Mouse (Mus musculus): ENCODE results near the gene Anpep. TPM values are rescaled to one million over a fixed set of nuclear protein-coding genes. Genes with fewer than 3 reads are reported as not detected.
A peak's percentile ranks its signal among the peaks of the same experiment; 100 is the strongest.

The Anpep gene
- polyA plus RNA-seq, 1 experiment from 2014 or later: 9.7 TPM

DNA sequence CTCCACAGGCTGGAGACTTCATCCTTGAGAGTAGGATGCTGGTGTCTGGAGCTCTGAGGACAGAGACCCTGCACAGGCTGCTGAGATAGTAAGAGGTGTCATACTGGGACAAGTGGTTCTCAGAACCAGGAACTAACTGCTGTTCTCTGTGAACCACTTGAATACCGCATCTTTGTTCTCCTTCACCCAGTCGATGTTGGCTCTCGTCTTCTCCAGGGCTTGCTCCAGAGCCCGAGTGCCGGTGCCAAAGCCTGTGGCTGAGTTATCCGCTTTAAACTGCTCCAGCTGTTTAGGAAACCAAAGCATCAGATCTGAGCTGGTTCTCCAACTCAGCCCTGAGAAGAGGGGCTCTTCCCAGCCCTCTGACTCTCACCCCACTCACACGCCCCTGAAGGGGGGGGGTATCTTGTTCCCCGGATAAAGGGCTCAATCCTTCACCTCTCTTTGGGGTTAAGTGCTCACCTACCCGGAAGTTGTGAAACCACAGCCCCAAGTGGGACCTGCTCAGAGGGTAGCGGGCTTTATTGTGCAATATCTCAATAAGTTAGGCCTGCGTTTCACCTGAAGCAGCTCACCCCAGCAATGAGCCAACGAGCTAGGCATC lies 38.7 kb downstream of the Anpep start:
- Histone ChIP-seq H3K4me3 (no peak overlapping the region), H3K27me3 (ENCODE audit: low read depth, poor library complexity, severe bottlenecking) (peaks cover 43% of the 10 kb centered on the region), H3K27ac (no peak overlapping the region), H3K36me3 (peaks cover 33% of the 10 kb centered on the region), H3K9me3 (replicated peaks) (no peaks in the 10 kb centered on the region), H3K4me1 (peaks cover 18% of the 10 kb centered on the region; the same call in 1 of the 2 replicates)
- WGBS: 85% methylated on average over 12 of the region's 12 CpGs
- no peak for DNase-seq (ENCODE audit: low spot score)

DNA sequence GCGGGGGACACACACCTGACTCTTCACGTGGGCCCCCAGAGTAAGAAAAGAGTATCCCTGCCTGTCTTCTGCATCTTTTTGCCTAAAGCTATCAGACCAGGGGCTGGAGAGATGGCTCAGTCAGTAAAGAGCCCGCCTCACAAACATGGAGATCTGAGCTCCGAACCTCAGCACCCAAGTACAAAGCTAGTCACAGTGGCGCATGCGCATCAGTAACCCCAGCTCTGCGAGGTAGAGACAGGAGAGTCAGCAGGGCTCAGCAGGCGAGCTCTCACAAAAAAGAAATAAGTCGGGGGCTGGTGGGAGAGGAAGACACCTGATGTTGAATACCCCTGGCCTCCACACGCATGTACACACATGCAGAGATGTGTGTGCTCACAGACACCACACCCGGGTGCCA lies 40.9 kb downstream of the Anpep start:
- WGBS: 47% methylated on average over 11 of the region's 11 CpGs
- Histone ChIP-seq H3K27ac (no peak overlapping the region), H3K4me1 (peaks cover 18% of the 10 kb centered on the region; the same call in 1 of the 2 replicates), H3K9me3 (replicated peaks) (no peaks in the 10 kb centered on the region), H3K36me3 (peaks cover 11% of the 10 kb centered on the region), H3K27me3 (ENCODE audit: low read depth, poor library complexity, severe bottlenecking) (peaks cover 49% of the 10 kb centered on the region), H3K4me3 (no peak overlapping the region)
- no peak for DNase-seq (ENCODE audit: low spot score)

DNA sequence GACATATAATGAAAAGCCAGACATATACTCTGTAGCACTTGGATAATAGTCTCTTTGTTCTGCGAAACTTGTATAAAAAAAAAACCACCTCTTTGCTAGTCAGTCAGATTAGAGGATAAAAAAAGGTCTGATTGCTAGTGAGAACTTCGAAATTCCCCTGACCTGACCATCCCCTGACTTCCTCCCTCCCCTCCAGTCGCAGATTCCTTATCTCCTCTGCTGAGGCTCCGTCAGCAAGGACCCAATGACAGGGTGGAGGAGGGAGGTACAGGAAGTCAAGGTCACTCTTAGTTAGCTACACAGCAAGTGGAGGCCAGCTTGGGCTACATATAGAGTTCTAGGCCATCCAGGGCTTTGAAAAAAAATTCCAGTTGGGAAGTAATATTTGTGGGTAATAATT lies 41.3 kb downstream of the Anpep start:
- H3K27ac ChIP-seq: no peak overlapping the region
- DNase-seq (ENCODE audit: low spot score): no peak
- H3K4me3 ChIP-seq: no peak overlapping the region
- no peaks in the 10 kb centered on the region for H3K9me3 ChIP-seq (replicated peaks)
- peaks cover 18% of the 10 kb centered on the region; the same call in 1 of the 2 replicates for H3K4me1 ChIP-seq
- WGBS: 38% methylated on average over 4 of the region's 4 CpGs
- H3K27me3 ChIP-seq (ENCODE audit: low read depth, poor library complexity, severe bottlenecking): peaks cover 49% of the 10 kb centered on the region
- peaks cover 6% of the 10 kb centered on the region; the same call in 1 of the 2 replicates for H3K36me3 ChIP-seq

DNA sequence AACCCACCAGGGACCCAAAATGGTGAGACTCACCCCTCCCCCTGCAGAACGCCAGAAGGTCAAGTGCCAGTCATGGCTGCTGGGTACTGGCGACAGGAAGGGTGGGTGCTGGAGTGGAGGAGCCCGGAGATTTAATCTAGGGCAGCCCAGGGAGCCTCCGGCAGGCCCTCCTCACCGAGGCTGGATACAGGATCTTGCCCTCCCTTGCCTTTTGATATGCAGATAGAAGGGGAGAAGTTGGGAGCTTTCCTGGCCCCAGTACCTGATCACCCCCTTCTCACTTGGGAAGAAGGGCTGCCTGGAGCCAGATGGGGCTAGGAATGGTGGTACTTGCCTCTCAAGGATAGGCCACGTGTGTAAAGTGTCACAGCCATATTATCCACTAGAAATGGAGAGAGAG lies 42.5 kb downstream of the Anpep start:
- no peaks in the 10 kb centered on the region for H3K36me3 ChIP-seq
- H3K4me3 ChIP-seq: no peak overlapping the region
- DNase-seq (ENCODE audit: low spot score): no peak
- peaks cover 49% of the 10 kb centered on the region for H3K27me3 ChIP-seq (ENCODE audit: low read depth, poor library complexity, severe bottlenecking)
- H3K4me1 ChIP-seq: peaks cover 18% of the 10 kb centered on the region; the same call in 1 of the 2 replicates
- 2% methylated on average over 6 of the region's 6 CpGs for WGBS
- H3K9me3 ChIP-seq (replicated peaks): no peaks in the 10 kb centered on the region
- H3K27ac ChIP-seq: no peak overlapping the region

DNA sequence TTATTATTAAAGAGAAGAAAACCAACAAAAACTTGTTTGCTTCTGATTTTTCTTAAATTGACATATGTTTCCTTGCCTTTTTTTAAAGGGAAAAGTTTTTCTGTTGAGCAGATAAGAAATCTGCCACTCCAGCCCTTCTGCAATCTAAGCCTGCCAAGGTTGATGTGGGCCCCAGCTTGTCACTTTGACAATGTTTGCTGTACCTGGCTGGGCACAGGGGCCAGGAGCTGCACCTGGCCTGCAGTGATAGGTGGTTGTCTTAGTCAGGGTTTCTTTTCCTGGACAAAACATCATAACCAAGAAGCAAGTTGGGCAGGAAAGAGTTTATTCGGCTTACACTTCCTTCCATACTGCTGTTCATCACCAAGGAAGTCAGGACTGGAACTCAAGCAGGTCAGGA lies 47.5 kb downstream of the Anpep start:
- peaks cover 56% of the 10 kb centered on the region for H3K27me3 ChIP-seq (ENCODE audit: low read depth, poor library complexity, severe bottlenecking)
- no peak overlapping the region for H3K4me3 ChIP-seq
- 94% methylated on average over 1 of the region's 1 CpGs for WGBS
- no peaks in the 10 kb centered on the region for H3K36me3 ChIP-seq
- H3K9me3 ChIP-seq (replicated peaks): no peaks in the 10 kb centered on the region
- DNase-seq (ENCODE audit: low spot score): no peak
- no peak overlapping the region for H3K27ac ChIP-seq
- peaks cover 18% of the 10 kb centered on the region for H3K4me1 ChIP-seq

DNA sequence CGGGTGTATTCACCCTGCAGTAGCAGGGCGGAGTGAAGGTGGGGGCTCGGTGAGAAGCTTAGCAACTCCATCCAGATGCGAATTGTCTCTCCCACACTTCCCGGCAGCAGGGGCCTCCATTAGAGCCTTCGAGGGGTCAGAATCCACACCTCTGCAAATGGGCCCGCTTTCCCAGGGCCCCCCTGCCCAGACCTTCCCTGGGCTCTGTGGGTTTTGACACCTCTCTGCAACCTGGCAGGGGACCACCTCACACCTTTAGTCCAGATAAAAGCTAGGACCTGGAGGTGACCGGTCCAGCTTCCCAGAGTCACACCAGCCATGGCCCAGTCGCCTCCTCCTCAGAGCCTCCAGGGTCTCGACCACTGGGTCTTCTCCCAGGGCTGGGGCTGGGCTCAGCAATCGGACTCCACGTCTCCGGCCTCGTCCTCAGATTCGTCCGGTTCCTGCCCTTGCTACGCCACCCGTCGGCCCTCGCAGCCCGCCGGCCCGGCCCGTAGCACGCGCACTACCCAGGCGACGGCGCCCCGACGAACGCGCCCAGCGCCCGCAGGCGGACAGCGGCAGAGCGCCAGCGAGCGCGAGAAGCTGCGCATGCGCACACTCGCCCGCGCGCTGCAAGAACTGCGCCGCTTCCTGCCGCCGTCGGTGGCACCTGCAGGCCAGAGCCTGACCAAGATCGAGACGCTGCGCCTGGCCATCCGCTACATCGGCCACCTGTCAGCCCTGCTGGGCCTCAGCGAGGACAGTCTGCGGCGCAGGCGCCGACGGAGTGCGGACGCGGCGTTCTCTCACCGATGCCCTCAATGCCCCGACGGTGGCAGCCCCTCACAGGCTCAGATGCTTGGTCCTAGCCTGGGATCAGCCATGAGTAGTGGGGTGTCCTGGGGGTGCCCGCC lies 50.0 kb downstream of the Anpep start, which contains the start of gene Mesp2:
Mesp2 (plus strand) TSS at position 117 of the 896 bp plus-strand sequence.
- Histone ChIP-seq H3K9me3 (replicated peaks) (no peaks in the 10 kb centered on the region), H3K36me3 (no peaks in the 10 kb centered on the region), H3K27me3 (ENCODE audit: low read depth, poor library complexity, severe bottlenecking) (peaks cover 38% of the 10 kb centered on the region), H3K4me1 (peaks cover 15% of the 10 kb centered on the region), H3K4me3 (peak within 1 kb of the TSS; percentile 50), H3K27ac (peak within 1 kb of the TSS; percentile 75)
- WGBS: 10% methylated on average over 71 of the region's 71 CpGs
- peak; percentile 82 for DNase-seq (ENCODE audit: low spot score)

DNA sequence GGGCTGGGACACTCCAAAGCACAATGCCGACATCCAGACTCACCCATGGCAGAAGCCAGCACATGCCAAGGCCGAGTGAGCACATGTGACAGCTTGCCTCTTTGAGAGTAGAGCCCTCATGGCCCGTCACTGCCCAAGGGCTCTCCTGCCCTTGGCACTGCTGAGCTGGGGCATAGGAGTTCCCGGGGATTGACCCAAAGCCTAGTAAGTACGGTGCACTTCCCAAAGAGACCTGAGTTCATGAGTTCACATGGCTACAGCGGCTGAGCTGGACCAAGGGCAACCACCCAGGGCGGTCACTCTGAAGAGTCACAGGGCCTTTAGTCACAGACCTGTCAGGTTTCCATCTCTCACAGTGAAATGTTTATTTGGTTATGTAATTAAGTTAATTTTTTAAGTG lies 52.3 kb downstream of the Anpep start:
- no peak overlapping the region for H3K4me3 ChIP-seq

DNA sequence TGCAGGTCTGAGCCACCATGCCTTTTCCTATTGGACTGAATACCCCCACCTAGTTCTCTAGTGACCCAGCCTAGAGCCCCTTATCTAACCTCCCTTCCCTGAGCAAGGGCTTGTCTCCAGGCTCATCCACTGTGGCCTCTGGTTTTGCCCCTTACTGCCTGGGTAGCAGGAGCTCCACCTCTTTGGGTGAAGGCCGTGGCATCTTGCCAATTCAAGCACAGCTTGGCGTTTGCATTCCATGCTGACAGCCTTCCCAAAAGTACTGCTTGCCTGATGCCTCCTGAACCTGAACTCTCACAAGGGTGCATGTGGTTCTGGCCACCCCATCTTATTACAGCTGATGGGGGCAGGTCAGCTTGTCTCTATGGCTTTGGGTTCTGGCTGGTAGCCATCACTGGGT lies 57.0 kb downstream of the Anpep start:
- no peak overlapping the region for H3K4me3 ChIP-seq
- H3K27ac ChIP-seq: no peak overlapping the region
- H3K9me3 ChIP-seq (replicated peaks): no peaks in the 10 kb centered on the region
- no peaks in the 10 kb centered on the region for H3K36me3 ChIP-seq
- no peak for DNase-seq (ENCODE audit: low spot score)
- 93% methylated on average over 2 of the region's 2 CpGs for WGBS
- peaks cover 14% of the 10 kb centered on the region for H3K4me1 ChIP-seq
- 0 out of 2 replicates have a peak, but pooled peaks cover 6% of the 10 kb centered on the region for H3K27me3 ChIP-seq (ENCODE audit: low read depth, poor library complexity, severe bottlenecking)

More for the DNA sequence above, 52.3 kb downstream of the Anpep start:
- no peak for DNase-seq (ENCODE audit: low spot score)
- peaks cover 38% of the 10 kb centered on the region for H3K27me3 ChIP-seq (ENCODE audit: low read depth, poor library complexity, severe bottlenecking)
- H3K27ac ChIP-seq: no peak overlapping the region
- no peaks in the 10 kb centered on the region for H3K36me3 ChIP-seq
- 86% methylated on average over 7 of the region's 7 CpGs for WGBS
- H3K9me3 ChIP-seq (replicated peaks): no peaks in the 10 kb centered on the region
- peaks cover 15% of the 10 kb centered on the region for H3K4me1 ChIP-seq

DNA sequence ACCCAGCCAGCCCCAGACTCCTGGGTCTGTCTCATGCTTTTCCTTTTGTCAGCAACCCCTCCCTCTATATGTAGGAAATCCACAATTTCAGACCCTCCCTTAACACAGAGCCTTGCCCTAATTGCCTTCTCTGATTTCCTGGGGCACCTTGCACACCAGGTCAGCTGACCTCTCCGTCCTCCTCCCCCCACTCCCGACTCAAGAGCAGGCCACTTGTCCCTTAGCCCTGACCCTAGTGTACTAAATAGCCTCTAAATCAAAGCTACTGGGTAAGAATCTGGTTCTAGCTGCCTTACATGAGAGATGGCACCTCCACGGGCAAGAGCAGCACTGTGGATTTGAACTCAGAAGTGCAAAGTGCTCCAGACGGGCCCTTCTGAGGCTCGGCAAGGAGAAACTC lies 58.8 kb downstream of the Anpep start:
- H3K4me3 ChIP-seq: no peak overlapping the region
- peaks cover 25% of the 10 kb centered on the region for H3K4me1 ChIP-seq
- H3K9me3 ChIP-seq (replicated peaks): no peaks in the 10 kb centered on the region
- no peaks in the 10 kb centered on the region for H3K36me3 ChIP-seq
- peaks cover 15% of the 10 kb centered on the region; the same call in 1 of the 2 replicates for H3K27me3 ChIP-seq (ENCODE audit: low read depth, poor library complexity, severe bottlenecking)
- H3K27ac ChIP-seq: no peak overlapping the region
- DNase-seq (ENCODE audit: low spot score): no peak
- WGBS: 46% methylated on average over 5 of the region's 5 CpGs

DNA sequence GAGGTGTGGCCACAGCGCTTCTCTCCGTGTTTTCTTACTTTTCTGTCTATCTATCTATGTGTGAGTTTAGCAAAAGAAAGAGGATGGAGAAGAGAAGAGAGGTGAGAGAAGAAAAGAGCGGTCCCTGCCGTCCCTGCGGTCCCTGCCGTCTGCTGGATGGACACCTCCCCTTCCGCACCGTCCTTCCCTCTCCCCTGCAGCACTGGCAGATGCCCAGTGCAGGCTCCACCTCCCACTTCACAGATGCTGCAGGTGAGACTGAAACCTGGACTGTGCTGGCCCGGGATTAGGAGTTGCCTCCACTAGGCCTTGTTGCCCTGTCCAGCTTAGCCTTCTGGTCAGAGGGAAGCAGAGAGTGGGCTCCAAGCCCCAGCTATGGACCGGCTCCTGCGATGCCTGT lies 59.5 kb downstream of the Anpep start:
- 75% methylated on average over 11 of the region's 11 CpGs for WGBS

DNA sequence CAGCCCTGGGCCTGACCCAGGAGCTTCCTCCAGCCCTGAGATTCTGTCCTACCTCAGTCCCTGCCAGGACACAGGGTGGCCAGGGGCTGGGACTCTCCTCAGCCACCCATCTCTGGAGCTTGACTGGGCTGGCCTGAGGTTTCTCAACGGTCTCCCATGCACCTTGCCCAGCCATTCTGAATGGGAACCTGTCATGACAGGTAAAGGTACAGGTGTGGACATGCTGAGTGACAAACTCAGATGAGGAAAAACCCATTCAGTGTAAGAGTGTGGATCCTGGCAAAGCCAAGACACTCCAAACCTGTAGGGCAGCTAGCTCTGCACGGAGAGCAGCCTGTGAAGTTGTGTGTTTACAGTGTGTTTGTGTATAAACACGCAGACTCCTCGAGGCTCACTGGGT lies 60.5 kb downstream of the Anpep start:
- no peak overlapping the region for H3K27ac ChIP-seq
- DNase-seq (ENCODE audit: low spot score): no peak
- H3K4me3 ChIP-seq: no peak overlapping the region
- no peaks in the 10 kb centered on the region for H3K9me3 ChIP-seq (replicated peaks)
- peaks cover 27% of the 10 kb centered on the region for H3K4me1 ChIP-seq
- peaks cover 30% of the 10 kb centered on the region; the same call in 1 of the 2 replicates for H3K27me3 ChIP-seq (ENCODE audit: low read depth, poor library complexity, severe bottlenecking)
- no peaks in the 10 kb centered on the region for H3K36me3 ChIP-seq
- 86% methylated on average over 4 of the region's 4 CpGs for WGBS

More for the DNA sequence above, 59.5 kb downstream of the Anpep start:
- peaks cover 27% of the 10 kb centered on the region for H3K4me1 ChIP-seq
- no peaks in the 10 kb centered on the region for H3K9me3 ChIP-seq (replicated peaks)
- peaks cover 20% of the 10 kb centered on the region; the same call in 1 of the 2 replicates for H3K27me3 ChIP-seq (ENCODE audit: low read depth, poor library complexity, severe bottlenecking)
- H3K36me3 ChIP-seq: no peaks in the 10 kb centered on the region
- no peak overlapping the region for H3K4me3 ChIP-seq
- DNase-seq (ENCODE audit: low spot score): no peak
- no peak overlapping the region for H3K27ac ChIP-seq

DNA sequence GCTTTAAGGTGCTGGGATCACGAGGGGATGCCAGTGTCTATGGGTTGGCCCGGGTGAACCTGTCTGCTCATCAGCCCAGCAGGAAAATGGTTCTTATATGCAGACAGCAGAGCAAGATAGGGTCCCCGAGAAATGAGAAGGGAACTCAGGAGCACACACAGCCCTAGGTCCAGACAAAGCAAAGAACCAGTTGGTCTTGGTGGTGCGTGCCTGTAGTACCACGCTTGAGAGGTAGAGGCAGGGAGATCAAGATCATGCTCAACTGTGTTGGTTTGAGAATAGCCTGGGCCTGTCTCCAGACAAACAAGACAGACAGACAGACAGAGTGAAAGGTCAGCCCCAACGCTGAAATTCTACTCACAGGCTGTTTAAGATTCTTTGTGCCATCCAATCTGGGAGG lies 61.4 kb downstream of the Anpep start:
- Histone ChIP-seq H3K4me3 (no peak overlapping the region), H3K27ac (no peak overlapping the region), H3K4me1 (peaks cover 27% of the 10 kb centered on the region), H3K27me3 (ENCODE audit: low read depth, poor library complexity, severe bottlenecking) (peaks cover 38% of the 10 kb centered on the region), H3K36me3 (no peaks in the 10 kb centered on the region), H3K9me3 (replicated peaks) (no peaks in the 10 kb centered on the region)
- no peak for DNase-seq (ENCODE audit: low spot score)
- WGBS: 78% methylated on average over 6 of the region's 6 CpGs

DNA sequence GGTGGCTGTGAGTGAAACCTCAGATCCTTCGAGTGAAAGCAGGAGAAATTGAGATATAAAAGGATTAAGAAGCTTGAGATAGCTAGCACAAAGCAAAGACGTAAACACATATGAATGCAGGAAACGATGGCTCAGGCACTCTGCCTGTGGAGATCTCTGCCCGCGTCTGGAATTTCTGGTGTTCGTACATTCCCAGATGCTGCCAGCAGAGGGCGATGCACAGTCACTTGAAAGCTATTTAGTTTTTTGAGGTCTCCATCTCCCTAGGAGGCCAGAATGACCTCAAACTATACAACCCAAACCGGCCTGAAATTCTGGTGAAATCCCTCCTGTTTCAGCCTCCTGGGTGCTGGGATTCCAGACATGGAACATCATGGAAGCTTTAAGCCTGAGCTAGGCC lies 61.8 kb downstream of the Anpep start:
- Histone ChIP-seq H3K27ac (no peak overlapping the region), H3K36me3 (no peaks in the 10 kb centered on the region), H3K4me1 (peaks cover 27% of the 10 kb centered on the region), H3K4me3 (no peak overlapping the region), H3K27me3 (ENCODE audit: low read depth, poor library complexity, severe bottlenecking) (peaks cover 43% of the 10 kb centered on the region), H3K9me3 (replicated peaks) (no peaks in the 10 kb centered on the region)
- 2% methylated on average over 8 of the region's 8 CpGs for WGBS
- DNase-seq (ENCODE audit: low spot score): peak; percentile 90

Data from limb, embryonic 10.5 days (tissue).